Mouse (Mus musculus) neural tube, embryonic 12.5 days (tissue): ENCODE measurements at regions not wholly inside any gene's neighbourhood (a gene's known extent, or its start where the extent isn't known, plus 50 kb on each side); places are given as distances from the start of the nearest gene placed in this dataset.

Source experiments
- ATAC-seq: fragments of 200-750 bp; cut with Nextera tagmentation; 2 replicates; pipeline ENCODE4 v1.8.0; 2017; ENCODE audit warnings: low read depth, mild to moderate bottlenecking, moderate TSS enrichment, moderate library complexity; ENCODE audit not compliant: low FRiP score
- H3K27ac ChIP-seq: fragments of 300-500 bp; sonication (generic); 2 replicates; pipeline ENCODE4 v1.5.1; 2016
- H3K27me3 ChIP-seq: fragments of 300-500 bp; sonication (generic); replicated peaks from 2 replicates; pipeline ENCODE4 v1.6.1; 2016; ENCODE audit warnings: mild to moderate bottlenecking
- H3K36me3 ChIP-seq: fragments of 300-500 bp; sonication (generic); 2 replicates; pipeline ENCODE4 v1.6.1; 2016; ENCODE audit warnings: mild to moderate bottlenecking
- H3K4me1 ChIP-seq: fragments of 300-500 bp; sonication (generic); 2 replicates; pipeline ENCODE4 v1.6.1; 2016
- H3K4me2 ChIP-seq: fragments of 300-500 bp; sonication (generic); replicated peaks from 2 replicates; pipeline ENCODE4 v1.6.1; 2016; ENCODE audit warnings: mild to moderate bottlenecking
- H3K4me3 ChIP-seq: fragments of 300-500 bp; sonication (generic); 2 replicates; pipeline ENCODE4 v1.5.1; 2016
- H3K9ac ChIP-seq: fragments of 300-500 bp; sonication (generic); 2 replicates; pipeline ENCODE4 v1.6.1; 2016; ENCODE audit warnings: mild to moderate bottlenecking
- H3K9me3 ChIP-seq: fragments of 300-500 bp; sonication (generic); 2 replicates; pipeline ENCODE4 v1.6.1; 2016; ENCODE audit warnings: mild to moderate bottlenecking
- WGBS: fragments of 180-500 bp; shearing (Covaris S2); methylation state at CpG from one replicate; pipeline ENCODE4 v1.1.7; 2016; 5-methylcytosine and 5-hydroxymethylcytosine counted together

GRCm38 (mm10) chr13:7306995-7307394, 658.4 kb upstream of the Pfkp start:
- H3K4me1 ChIP-seq = no peaks in the 10 kb centered on the region
- H3K4me2 ChIP-seq = no peak overlapping the region
- no peaks in the 10 kb centered on the region for H3K27me3 ChIP-seq
- WGBS = 82% methylated on average over 1 of the region's 1 CpGs
- no peak for ATAC-seq
- H3K4me3 ChIP-seq = no peak overlapping the region
- no peaks in the 10 kb centered on the region for H3K9me3 ChIP-seq
- H3K9ac ChIP-seq = no peak overlapping the region
- H3K36me3 ChIP-seq = no peaks in the 10 kb centered on the region
- H3K27ac ChIP-seq = no peak overlapping the region

GRCm38 (mm10) chr13:7307396-7307795, 658.8 kb upstream of the Pfkp start:
- no peaks in the 10 kb centered on the region for H3K4me1 ChIP-seq
- H3K27me3 ChIP-seq = no peaks in the 10 kb centered on the region
- H3K36me3 ChIP-seq = no peaks in the 10 kb centered on the region
- H3K9me3 ChIP-seq = no peaks in the 10 kb centered on the region
- H3K4me2 ChIP-seq = no peak overlapping the region
- no peak overlapping the region for H3K27ac ChIP-seq
- no peak overlapping the region for H3K9ac ChIP-seq
- H3K4me3 ChIP-seq = no peak overlapping the region
- WGBS = 96% methylated on average over 5 of the region's 5 CpGs
- ATAC-seq = no peak

DNA sequence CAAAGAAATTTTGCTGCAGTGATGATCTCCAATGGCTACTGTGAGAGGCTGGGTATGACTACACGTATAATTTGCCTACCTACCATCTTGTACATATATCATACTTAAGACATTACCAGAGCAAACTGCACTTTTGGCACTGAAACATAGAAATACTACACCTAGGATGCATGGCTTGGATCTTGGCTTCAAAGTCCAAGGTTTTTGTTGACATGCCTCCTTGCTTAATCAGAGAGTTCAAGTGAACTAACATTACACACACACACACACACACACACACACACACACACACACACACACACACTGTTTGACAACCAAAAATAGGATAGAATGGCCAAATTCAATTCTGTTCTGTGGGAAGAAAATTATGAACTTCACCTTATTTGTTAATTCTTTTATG, 664.9 kb upstream of the Pfkp start:
- H3K27ac ChIP-seq = no peak overlapping the region
- no peak for ATAC-seq
- no peak overlapping the region for H3K4me3 ChIP-seq
- no peak overlapping the region for H3K4me2 ChIP-seq
- H3K9ac ChIP-seq = no peak overlapping the region
- no peaks in the 10 kb centered on the region for H3K36me3 ChIP-seq
- WGBS = 92% methylated on average over 1 of the region's 1 CpGs
- H3K9me3 ChIP-seq = no peaks in the 10 kb centered on the region
- H3K4me1 ChIP-seq = no peaks in the 10 kb centered on the region
- H3K27me3 ChIP-seq = no peaks in the 10 kb centered on the region

DNA sequence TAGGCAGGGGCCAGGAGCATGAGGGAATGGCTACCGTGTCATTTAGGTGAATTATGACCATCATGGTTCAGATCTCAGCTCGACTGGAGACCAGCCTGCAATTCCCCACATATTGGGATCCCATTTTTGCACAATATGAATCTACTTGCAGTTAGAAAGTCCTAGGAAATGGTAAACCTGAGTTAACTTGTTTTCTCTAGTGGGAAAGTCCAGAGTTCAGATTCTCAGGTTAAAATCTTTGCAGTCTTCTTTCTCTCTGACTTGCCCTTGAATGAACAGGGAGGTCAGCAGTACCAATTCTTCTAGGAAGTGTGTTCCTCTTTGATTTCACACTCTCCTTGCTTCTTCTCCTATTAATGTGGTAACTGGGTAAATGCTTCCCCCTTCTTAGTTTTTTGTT, 681.6 kb upstream of the Pfkp start:
- 64% methylated on average over 2 of the region's 2 CpGs for WGBS
- ATAC-seq = no peak
- Histone ChIP-seq H3K4me2 (no peak overlapping the region), H3K27me3 (no peaks in the 10 kb centered on the region), H3K9me3 (no peaks in the 10 kb centered on the region), H3K27ac (no peak overlapping the region), H3K4me1 (no peaks in the 10 kb centered on the region), H3K9ac (no peak overlapping the region), H3K4me3 (no peak overlapping the region), H3K36me3 (no peaks in the 10 kb centered on the region)

DNA sequence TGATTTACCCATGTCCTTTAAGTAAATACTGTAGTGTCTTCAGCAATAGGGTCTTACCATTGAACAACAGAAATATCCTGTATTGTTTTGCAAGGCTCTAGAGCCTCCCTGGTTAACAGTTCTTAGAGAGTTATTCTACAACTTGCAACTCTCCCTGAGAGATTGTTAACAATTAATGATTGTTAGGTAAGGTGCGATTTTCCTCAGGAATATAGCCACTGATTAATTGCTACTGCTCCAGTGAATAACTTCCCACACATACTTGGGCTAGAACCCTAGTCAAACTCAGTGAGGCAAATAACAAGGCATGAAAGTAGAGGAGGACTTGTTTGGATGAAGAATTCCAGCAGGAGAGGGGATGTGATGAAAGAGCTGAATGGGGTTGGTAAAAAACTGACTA, 697.2 kb upstream of the Pfkp start:
- Histone ChIP-seq H3K36me3 (no peaks in the 10 kb centered on the region), H3K9ac (no peak overlapping the region), H3K9me3 (no peaks in the 10 kb centered on the region), H3K27ac (no peak overlapping the region), H3K4me3 (no peak overlapping the region), H3K4me2 (no peak overlapping the region), H3K4me1 (no peaks in the 10 kb centered on the region), H3K27me3 (no peaks in the 10 kb centered on the region)
- no peak for ATAC-seq
- WGBS = 74% methylated on average over 1 of the region's 1 CpGs

DNA sequence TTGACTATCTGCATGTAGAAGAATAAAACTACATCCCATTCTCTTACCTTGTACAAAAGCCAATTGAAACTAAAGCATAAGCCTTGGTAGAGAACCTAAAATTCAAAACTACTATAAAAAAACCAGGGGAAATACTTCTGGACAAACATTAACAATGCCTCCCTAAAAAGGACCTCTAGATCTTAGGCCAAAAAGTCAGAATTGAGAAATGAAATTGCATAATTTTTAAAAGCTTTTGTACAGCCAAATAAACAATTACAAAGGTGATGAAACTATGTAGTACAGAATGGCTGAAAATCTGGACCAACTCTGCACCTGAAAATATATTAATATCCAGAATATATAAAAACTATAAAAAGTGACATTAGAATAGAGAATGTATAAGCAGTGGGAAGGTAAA, 699.9 kb upstream of the Pfkp start:
- Histone ChIP-seq H3K27ac (no peak overlapping the region), H3K27me3 (no peaks in the 10 kb centered on the region), H3K4me2 (no peak overlapping the region), H3K4me3 (no peak overlapping the region), H3K9ac (no peak overlapping the region), H3K4me1 (no peaks in the 10 kb centered on the region), H3K36me3 (no peaks in the 10 kb centered on the region), H3K9me3 (no peaks in the 10 kb centered on the region)
- ATAC-seq = no peak

DNA sequence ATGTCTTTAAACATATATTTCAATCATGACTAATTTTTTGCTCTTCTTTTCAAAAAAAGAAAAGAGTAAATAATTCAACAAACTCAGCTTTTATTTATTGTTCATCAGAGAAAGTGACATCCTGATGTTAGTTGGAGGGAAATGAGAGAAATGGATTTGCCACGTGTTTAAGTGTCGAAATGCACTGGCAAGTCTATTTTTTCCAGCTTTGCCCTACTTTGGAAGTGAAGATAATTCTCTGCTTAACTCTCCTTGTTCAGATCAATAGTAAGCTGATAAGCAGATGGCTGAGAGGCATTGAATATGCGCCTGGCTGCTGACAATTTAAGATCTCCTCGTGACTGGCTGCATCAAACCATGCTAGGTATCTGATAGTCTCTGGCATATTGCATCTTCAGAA, 704.4 kb upstream of the Pfkp start:
- ATAC-seq = no peak
- no peak overlapping the region for H3K4me3 ChIP-seq
- WGBS = 86% methylated on average over 4 of the region's 4 CpGs

DNA sequence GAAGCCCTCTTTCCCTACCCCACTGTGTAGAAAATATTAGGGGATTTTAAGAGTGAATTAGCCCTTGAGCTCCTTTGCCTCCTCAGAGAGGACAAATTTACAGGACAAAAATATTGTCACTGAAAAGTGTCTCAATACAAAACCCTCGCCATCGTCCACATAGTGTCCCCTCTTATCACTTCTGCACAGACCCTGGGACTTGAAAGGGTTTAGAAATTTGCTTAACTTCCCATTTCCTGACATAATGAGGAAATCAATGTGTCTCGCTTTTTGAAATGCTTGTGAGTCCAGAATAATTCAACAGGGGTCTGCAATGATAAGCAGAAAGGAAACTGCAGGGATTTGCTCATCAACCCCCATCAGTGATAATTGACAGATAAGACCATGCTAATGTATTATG, 708.5 kb upstream of the Pfkp start:
- H3K36me3 ChIP-seq = no peaks in the 10 kb centered on the region
- H3K27ac ChIP-seq = no peak overlapping the region
- no peaks in the 10 kb centered on the region for H3K9me3 ChIP-seq
- ATAC-seq = no peak
- no peak overlapping the region for H3K4me2 ChIP-seq
- no peak overlapping the region for H3K9ac ChIP-seq
- no peaks in the 10 kb centered on the region for H3K4me1 ChIP-seq
- 81% methylated on average over 3 of the region's 3 CpGs for WGBS
- no peaks in the 10 kb centered on the region for H3K27me3 ChIP-seq
- no peak overlapping the region for H3K4me3 ChIP-seq

More for the DNA sequence above, 704.4 kb upstream of the Pfkp start:
- no peak overlapping the region for H3K27ac ChIP-seq
- H3K9ac ChIP-seq = no peak overlapping the region
- no peak overlapping the region for H3K4me2 ChIP-seq
- H3K9me3 ChIP-seq = no peaks in the 10 kb centered on the region
- no peaks in the 10 kb centered on the region for H3K27me3 ChIP-seq
- no peaks in the 10 kb centered on the region for H3K36me3 ChIP-seq
- no peaks in the 10 kb centered on the region for H3K4me1 ChIP-seq

GRCm38 (mm10) chr13:7373559-7373958, 725.0 kb upstream of the Pfkp start:
- Histone ChIP-seq H3K4me3 (no peak overlapping the region), H3K9me3 (no peaks in the 10 kb centered on the region), H3K36me3 (no peaks in the 10 kb centered on the region), H3K27ac (no peak overlapping the region), H3K9ac (no peak overlapping the region), H3K4me2 (no peak overlapping the region), H3K27me3 (no peaks in the 10 kb centered on the region), H3K4me1 (no peaks in the 10 kb centered on the region)
- peak; percentile 58; the same call in 1 of the 2 replicates for ATAC-seq
- 32% methylated on average over 8 of the region's 8 CpGs for WGBS

- no peak overlapping the region for H3K4me3 ChIP-seq
- H3K9ac ChIP-seq = no peak overlapping the region
- WGBS = 72% methylated on average over 7 of the region's 7 CpGs
- no peaks in the 10 kb centered on the region for H3K36me3 ChIP-seq
- ATAC-seq = peak; percentile 43; the same call in 1 of the 2 replicates
- H3K27ac ChIP-seq = no peak overlapping the region
- H3K4me2 ChIP-seq = no peak overlapping the region
- H3K4me1 ChIP-seq = no peaks in the 10 kb centered on the region
- H3K9me3 ChIP-seq = no peaks in the 10 kb centered on the region
- H3K27me3 ChIP-seq = no peaks in the 10 kb centered on the region
These were observed 726.5 kb upstream of the Pfkp start for GRCm38 (mm10) chr13:7374993-7375627.

- Histone ChIP-seq H3K4me3 (no peak overlapping the region), H3K4me1 (no peaks in the 10 kb centered on the region; the same call in 1 of the 2 replicates), H3K9ac (no peak overlapping the region), H3K9me3 (no peaks in the 10 kb centered on the region), H3K27ac (no peak overlapping the region), H3K27me3 (no peaks in the 10 kb centered on the region), H3K36me3 (no peaks in the 10 kb centered on the region), H3K4me2 (no peak overlapping the region)
- peak; percentile 68; the same call in 1 of the 2 replicates for ATAC-seq
- WGBS = 24% methylated on average over 3 of the region's 3 CpGs
These were observed 766.0 kb upstream of the Pfkp start for GRCm38 (mm10) chr13:7414342-7415287.

DNA sequence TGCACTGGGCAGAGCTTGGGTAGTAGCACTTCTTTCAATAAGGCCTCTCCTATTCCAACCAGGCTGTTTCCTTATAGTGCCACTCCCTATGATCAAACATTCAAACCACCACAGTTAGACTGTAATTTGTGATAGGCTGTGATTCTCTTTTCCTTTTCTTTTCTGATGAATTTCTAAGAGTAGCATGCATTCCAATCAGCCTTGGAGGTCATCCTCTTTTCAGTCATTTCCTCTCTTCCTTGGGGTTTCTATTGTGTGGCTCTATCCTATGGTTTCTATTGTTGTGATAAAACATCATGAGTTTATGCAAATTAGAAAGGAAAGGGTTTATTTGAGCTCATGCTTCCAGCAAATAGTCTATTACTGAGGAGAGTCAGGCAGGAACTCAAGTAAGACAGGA, 774.9 kb upstream of the Adarb2 start:
- H3K9ac ChIP-seq = no peak overlapping the region
- H3K9me3 ChIP-seq = no peaks in the 10 kb centered on the region
- no peaks in the 10 kb centered on the region for H3K27me3 ChIP-seq
- no peak overlapping the region for H3K27ac ChIP-seq
- no peak overlapping the region for H3K4me2 ChIP-seq
- no peak overlapping the region for H3K4me3 ChIP-seq
- H3K4me1 ChIP-seq = no peaks in the 10 kb centered on the region
- no peaks in the 10 kb centered on the region for H3K36me3 ChIP-seq
- no peak for ATAC-seq

DNA sequence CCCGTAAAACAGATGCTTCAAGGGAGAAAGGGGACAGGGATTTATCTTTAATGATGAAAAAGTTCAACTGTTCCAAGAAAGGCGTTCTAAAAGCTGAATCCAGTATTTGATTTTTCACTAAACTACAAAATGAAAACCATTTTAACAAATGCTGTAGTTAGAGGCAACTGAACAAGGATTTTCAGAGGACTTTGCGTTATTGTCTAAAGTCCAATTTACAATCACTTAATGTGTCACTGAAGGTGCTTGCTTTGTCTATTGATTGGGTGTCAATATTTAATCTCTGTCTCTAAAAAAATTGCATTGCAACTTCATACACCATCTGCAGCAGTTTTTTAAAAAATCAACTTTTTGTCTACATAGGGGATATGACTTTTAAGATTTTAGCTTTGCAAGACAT, 773.4 kb upstream of the Adarb2 start:
- ATAC-seq = no peak
- Histone ChIP-seq H3K9ac (no peak overlapping the region), H3K9me3 (no peaks in the 10 kb centered on the region), H3K36me3 (no peaks in the 10 kb centered on the region), H3K4me3 (no peak overlapping the region), H3K4me1 (no peaks in the 10 kb centered on the region), H3K27ac (no peak overlapping the region), H3K27me3 (no peaks in the 10 kb centered on the region), H3K4me2 (no peak overlapping the region)
- WGBS = 80% methylated on average over 3 of the region's 3 CpGs
